Mouse (Mus musculus) v-Abl transformed pro-B cells (cell line): ENCODE results near the gene Clmp.

Experiments
- in situ Hi-C, 2 experiments: fragments of 400-800 bp; cut with MboI; formaldehyde crosslinking; loops; one replicate each; pipeline ENCODE4 v1.15.1; 2025; ENCODE audit not compliant: unreplicated experiment in 2 of 2

Clmp gene

GRCm38 (mm10) chr9:40685801-40686420, at the start of gene Clmp:
Gene Clmp, plus strand, starts transcription at chr9:40685962.
- in situ Hi-C loops = no loop called here

- in situ Hi-C loops = loop anchor here (5.0 to 25.0 kb wide), 6 partner anchors 111 to 949 kb away; partner anchors contain the start of gene Hspa8 (in 1 of the 2)
These were observed 49.7 kb upstream of the Clmp start for GRCm38 (mm10) chr9:40636054-40636453.

- in situ Hi-C loops = loop anchor here (5.0 to 25.0 kb wide), 6 partner anchors 109 to 951 kb away; partner anchors contain the start of gene Hspa8 (in 1 of the 2)
These were observed 47.9 kb upstream of the Clmp start for GRCm38 (mm10) chr9:40637705-40638393.

- in situ Hi-C loops = loop anchor here (5.0 to 25.0 kb wide), 6 partner anchors 109 to 951 kb away; partner anchors contain the start of gene Hspa8 (in 1 of the 2)
These were observed 47.2 kb upstream of the Clmp start for GRCm38 (mm10) chr9:40638394-40639049.

GRCm38 (mm10) chr9:40639536-40640187, 46.1 kb upstream of the Clmp start:
- in situ Hi-C loops = loop anchor here (5.0 to 25.0 kb wide), 6 partner anchors 108 to 952 kb away; partner anchors contain the start of gene Hspa8 (in 1 of the 2)

- in situ Hi-C loops = loop anchor here (25.0 kb wide), 2 partner anchors 346 to 954 kb away; no protein-coding TSS in a partner anchor
These were observed 44.4 kb upstream of the Clmp start for GRCm38 (mm10) chr9:40641318-40641717.

- in situ Hi-C loops = loop anchor here (25.0 kb wide), 2 partner anchors 345 to 955 kb away; no protein-coding TSS in a partner anchor
These were observed 43.1 kb upstream of the Clmp start for GRCm38 (mm10) chr9:40642470-40643220.

GRCm38 (mm10) chr9:40649444-40649843, 36.3 kb upstream of the Clmp start:
- in situ Hi-C loops = loop anchor here (25.0 kb wide), 2 partner anchors 338 to 962 kb away; no protein-coding TSS in a partner anchor

GRCm38 (mm10) chr9:40649983-40650382, 35.8 kb upstream of the Clmp start:
- in situ Hi-C loops = loop anchor here (25.0 kb wide), 2 partner anchors 337 to 963 kb away; no protein-coding TSS in a partner anchor

- in situ Hi-C loops = no loop called here
These were observed 34.4 kb upstream of the Clmp start for GRCm38 (mm10) chr9:40651239-40651859.

GRCm38 (mm10) chr9:40652757-40653156, 33.0 kb upstream of the Clmp start:
- in situ Hi-C loops = no loop called here

- in situ Hi-C loops = no loop called here
These were observed 19.5 kb upstream of the Clmp start for GRCm38 (mm10) chr9:40666190-40666803.

- in situ Hi-C loops = no loop called here
These were observed 15.4 kb upstream of the Clmp start, which contains the start of gene Gm21915 for GRCm38 (mm10) chr9:40670313-40670712. Gene Gm21915, plus strand, starts transcription at chr9:40670613.

GRCm38 (mm10) chr9:40671323-40671930, 14.3 kb upstream of the Clmp start:
- in situ Hi-C loops = no loop called here

- in situ Hi-C loops = no loop called here
These were observed 10.4 kb upstream of the Clmp start for GRCm38 (mm10) chr9:40675203-40675958.

GRCm38 (mm10) chr9:40678653-40679052, 7.1 kb upstream of the Clmp start:
- in situ Hi-C loops = no loop called here

GRCm38 (mm10) chr9:40686421-40686899, 698 bp downstream of the Clmp start:
- in situ Hi-C loops = no loop called here
